Mouse (Mus musculus) MEL (cell line): ENCODE measurements around the gene Spdye4b. TPM values are rescaled to one million over a fixed set of nuclear protein-coding genes. Genes with fewer than 3 reads are reported as not detected.

ENCODE experiments used
- DNase-seq: peaks from one replicate; pipeline ENCODE4 v3.0.0; 2011; ENCODE audit warnings: low read depth, low spot score
- H3K27ac ChIP-seq: 2 replicates; pipeline ENCODE4 v1.5.1; 2012; ENCODE audit warnings: low read depth, mild to moderate bottlenecking, control low read depth, low read length, moderate library complexity; ENCODE audit not compliant: control insufficient read depth
- H3K27me3 ChIP-seq, 2 experiments: fragments of 150-350 bp in 1 of 2; sonication (generic) in 1 of 2; 2 replicates each; pipeline ENCODE4 v1.6.1; 2012; ENCODE audit warnings: low read length in 2 of 2, mild to moderate bottlenecking in 2 of 2, improper control_type of control experiment in 1 of 2, moderate library complexity in 1 of 2; ENCODE audit not compliant: insufficient read depth in 2 of 2, control insufficient read depth in 1 of 2
- H3K36me3 ChIP-seq, 2 experiments: 2 replicates each; pipeline ENCODE4 v1.6.1; 2012 to 2014; ENCODE audit warnings: low read length in 2 of 2, improper control_type of control experiment in 1 of 2, inconsistent platforms in 1 of 2, mild to moderate bottlenecking in 1 of 2; ENCODE audit not compliant: insufficient read depth in 2 of 2, control insufficient read depth in 1 of 2
- H3K4me1 ChIP-seq, 2 experiments: fragments of 150-350 bp in 1 of 2; sonication (generic) in 1 of 2; 2 replicates each; pipeline ENCODE4 v1.6.1; 2012; ENCODE audit warnings: low read length in 2 of 2, improper control_type of control experiment in 1 of 2, mild to moderate bottlenecking in 1 of 2; ENCODE audit not compliant: insufficient read depth in 2 of 2, control insufficient read depth in 1 of 2
- H3K4me3 ChIP-seq, 2 experiments: fragments of 150-350 bp in 1 of 2; sonication (generic) in 1 of 2; 2 replicates each; pipeline ENCODE4 v1.5.1; 2012; ENCODE audit warnings: low read depth in 2 of 2, low read length in 2 of 2, mild to moderate bottlenecking in 2 of 2, moderate library complexity in 2 of 2, control low read depth in 1 of 2, improper control_type of control experiment in 1 of 2; ENCODE audit not compliant: control insufficient read depth in 1 of 2, insufficient read depth in 1 of 2
- H3K79me2 ChIP-seq: 2 replicates; pipeline ENCODE4 v1.6.1; 2012; ENCODE audit warnings: mild to moderate bottlenecking, low read length, moderate library complexity; ENCODE audit not compliant: control insufficient read depth, poor library complexity, insufficient read depth
- H3K9ac ChIP-seq: 2 replicates; pipeline ENCODE4 v1.6.1; 2012; ENCODE audit warnings: low read depth, mild to moderate bottlenecking, control low read depth, low read length, moderate library complexity; ENCODE audit not compliant: control insufficient read depth, poor library complexity, severe bottlenecking
- H3K9me3 ChIP-seq: fragments of 150-350 bp; sonication (generic); replicated peaks from 2 replicates; pipeline ENCODE4 v1.6.1; 2012; ENCODE audit warnings: mild to moderate bottlenecking, low read length, improper control_type of control experiment, moderate library complexity; ENCODE audit not compliant: insufficient read depth
- CHD1 ChIP-seq: IDR thresholded peaks from 2 replicates; pipeline ENCODE4 v1.6.1; 2012; ENCODE audit warnings: low read depth, mild to moderate bottlenecking, inconsistent platforms, low read length, improper control_type of control experiment
- CTCF ChIP-seq, 3 experiments: IDR thresholded peaks in 2 of 3; conservative IDR thresholded peaks in 1 of 3; 2 replicates each; pipeline ENCODE4 v1.5.1; 2011 to 2012; ENCODE audit warnings: low read length in 3 of 3, low read depth in 2 of 3, mild to moderate bottlenecking in 2 of 3, improper control_type of control experiment in 1 of 3, inconsistent platforms in 1 of 3, mixed read lengths in 1 of 3, moderate library complexity in 1 of 3; ENCODE audit not compliant: control insufficient read depth in 1 of 3, insufficient read depth in 1 of 3, poor library complexity in 1 of 3, severe bottlenecking in 1 of 3
- E2F4 ChIP-seq: IDR thresholded peaks from 2 replicates; pipeline ENCODE4 v1.6.1; 2011; ENCODE audit warnings: low read depth, low read length, improper control_type of control experiment, borderline replicate concordance
- ELF1 ChIP-seq: IDR thresholded peaks from 2 replicates; pipeline ENCODE4 v1.6.1; 2014; ENCODE audit warnings: low read depth, mild to moderate bottlenecking, inconsistent platforms, low read length, improper control_type of control experiment, moderate library complexity
- GABPA ChIP-seq: IDR thresholded peaks from 2 replicates; pipeline ENCODE4 v1.6.1; 2012; ENCODE audit warnings: low read depth, mild to moderate bottlenecking, inconsistent platforms, low read length, improper control_type of control experiment, moderate library complexity
- MAFK ChIP-seq: IDR thresholded peaks from 2 replicates; pipeline ENCODE4 v1.6.1; 2011; ENCODE audit warnings: low read depth, mild to moderate bottlenecking, low read length, improper control_type of control experiment, borderline replicate concordance
- MAZ ChIP-seq: IDR thresholded peaks from 2 replicates; pipeline ENCODE4 v1.6.1; 2012; ENCODE audit warnings: low read depth, mild to moderate bottlenecking, inconsistent platforms, low read length, improper control_type of control experiment
- MXI1 ChIP-seq: IDR thresholded peaks from 2 replicates; pipeline ENCODE4 v1.6.1; 2011; ENCODE audit warnings: mild to moderate bottlenecking, low read depth, low read length, improper control_type of control experiment
- MYB ChIP-seq: IDR thresholded peaks from 2 replicates; pipeline ENCODE4 v1.6.1; 2011; ENCODE audit warnings: mild to moderate bottlenecking, low read depth, low read length, improper control_type of control experiment
- POLR2AphosphoS2 ChIP-seq: IDR thresholded peaks from 2 replicates; pipeline ENCODE4 v1.6.1; 2011; ENCODE audit warnings: low read length, improper control_type of control experiment
- POLR2AphosphoS5 ChIP-seq: IDR thresholded peaks from 2 replicates; pipeline ENCODE4 v1.6.1; 2012; ENCODE audit warnings: low read depth, borderline replicate concordance, mild to moderate bottlenecking, inconsistent platforms, low read length, moderate library complexity, mixed read lengths
- RCOR1 ChIP-seq: IDR thresholded peaks from 2 replicates; pipeline ENCODE4 v1.6.1; 2012; ENCODE audit warnings: low read depth, mild to moderate bottlenecking, inconsistent platforms, low read length, improper control_type of control experiment
- SIN3A ChIP-seq: IDR thresholded peaks from 2 replicates; pipeline ENCODE4 v1.6.1; 2012; ENCODE audit warnings: low read length, improper control_type of control experiment, inconsistent platforms
- TCF12 ChIP-seq: IDR thresholded peaks from 2 replicates; pipeline ENCODE4 v1.6.1; 2014; ENCODE audit warnings: low read depth, mild to moderate bottlenecking, inconsistent platforms, low read length, improper control_type of control experiment, moderate library complexity
- UBTF ChIP-seq: IDR thresholded peaks from 2 replicates; pipeline ENCODE4 v1.6.1; 2012; ENCODE audit warnings: low read depth, mild to moderate bottlenecking, inconsistent platforms, low read length, improper control_type of control experiment, moderate library complexity, borderline replicate concordance; ENCODE audit not compliant: insufficient read depth
- ZKSCAN1 ChIP-seq: IDR thresholded peaks from 2 replicates; pipeline ENCODE4 v1.6.1; 2012; ENCODE audit warnings: low read depth, mild to moderate bottlenecking, inconsistent platforms, low read length, improper control_type of control experiment, moderate library complexity
- polyA plus RNA-seq, 2 experiments: library from polyadenylated mRNA; stranded (reverse) in 1 of 2; unstranded in 1 of 2; fragments of >175 nt in 1 of 2; fragments of >200 nt in 1 of 2; gene quantifications; 2 replicates each; pipeline versions ENCODE4 v1.2.1 to v1.2.4; 2012; ENCODE audit warnings: low replicate concordance in 2 of 2, low read depth in 1 of 2; ENCODE audit not compliant: insufficient read length in 2 of 2, insufficient read depth in 1 of 2, missing spikeins in 1 of 2
- total RNA-seq: library from RNA; depleted of rRNA; stranded (reverse); fragments of 300-350 nt; gene quantifications from 2 replicates; pipeline ENCODE4 v1.2.3, GENCODE M21; 2012

Spdye4b gene
- total and polyA plus RNA-seq, 3 experiments = not detected

DNA sequence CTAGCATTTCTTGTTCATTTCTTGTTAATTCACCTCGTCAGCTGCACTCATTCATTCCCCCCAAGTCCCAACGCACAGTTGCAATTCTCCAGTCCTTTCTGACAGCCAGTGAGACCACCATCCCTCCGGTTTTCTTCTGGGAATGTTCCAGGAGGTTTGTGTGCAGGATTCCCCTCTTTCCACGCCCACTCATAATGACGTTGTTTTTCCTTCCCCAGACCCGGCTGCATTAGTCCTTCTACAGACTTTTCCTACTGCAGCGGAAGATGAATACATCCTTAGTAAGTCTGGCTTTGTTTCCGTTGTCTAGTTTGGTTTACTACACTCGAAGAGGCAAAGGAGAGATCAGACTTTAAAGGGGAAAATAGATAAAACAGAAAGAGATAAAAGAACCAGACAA, 55.2 kb downstream of the Spdye4b start:
- peaks cover 8% of the 10 kb centered on the region for H3K79me2 ChIP-seq
- H3K9me3 ChIP-seq = no peaks in the 10 kb centered on the region
- H3K27ac ChIP-seq = no peak overlapping the region
- H3K27me3 ChIP-seq = no peaks in the 10 kb centered on the region
- peak overlapping the region; percentile 63 to 86 for H3K4me3 ChIP-seq
- no peak for DNase-seq
- peaks cover 0 to 17% of the 10 kb centered on the region in 2 experiments; a peak in 2 of 4 replicates for H3K4me1 ChIP-seq
- peak overlapping the region; percentile 86 for H3K9ac ChIP-seq
- TF ChIP-seq UBTF (no peak), RCOR1 (no peak), E2F4 (no peak)
- TF ChIP-seq, all 39 proteins: peak for 0
- peaks cover 4 to 10% of the 10 kb centered on the region in 2 experiments; a peak in 3 of 4 replicates for H3K36me3 ChIP-seq

DNA sequence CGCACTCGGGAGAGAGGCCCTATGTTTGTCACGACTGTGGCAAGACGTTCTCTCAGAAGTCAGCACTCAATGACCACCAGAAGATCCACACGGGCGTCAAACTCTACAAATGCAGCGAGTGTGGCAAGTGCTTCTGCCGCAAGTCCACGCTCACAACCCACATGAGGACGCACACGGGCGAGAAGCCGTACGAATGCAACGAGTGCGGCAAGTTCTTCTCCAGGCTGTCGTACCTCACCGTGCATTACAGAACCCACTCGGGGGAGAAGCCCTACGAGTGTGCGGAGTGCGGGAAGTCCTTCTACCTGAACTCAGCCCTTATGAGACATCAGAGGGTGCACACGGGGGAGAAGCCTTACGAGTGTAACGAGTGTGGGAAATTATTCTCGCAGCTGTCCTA, 64.1 kb downstream of the Spdye4b start:
- Histone ChIP-seq H3K27me3 (no peaks in the 10 kb centered on the region), H3K79me2 (no peaks in the 10 kb centered on the region), H3K4me1 (no peaks in the 10 kb centered on the region), H3K9me3 (no peaks in the 10 kb centered on the region), H3K36me3 (peaks cover 0 to 9% of the 10 kb centered on the region in 2 experiments; a peak in 2 of 4 replicates), H3K9ac (no peak overlapping the region), H3K4me3 (no peak overlapping the region), H3K27ac (no peak overlapping the region)
- DNase-seq = no peak
- no peak for TF ChIP-seq TCF12
- TF ChIP-seq RCOR1 = no peak
- no peak for TF ChIP-seq UBTF
- no peak for TF ChIP-seq MAFK
- TF ChIP-seq MAZ = no peak
- no peak for TF ChIP-seq POLR2AphosphoS5

DNA sequence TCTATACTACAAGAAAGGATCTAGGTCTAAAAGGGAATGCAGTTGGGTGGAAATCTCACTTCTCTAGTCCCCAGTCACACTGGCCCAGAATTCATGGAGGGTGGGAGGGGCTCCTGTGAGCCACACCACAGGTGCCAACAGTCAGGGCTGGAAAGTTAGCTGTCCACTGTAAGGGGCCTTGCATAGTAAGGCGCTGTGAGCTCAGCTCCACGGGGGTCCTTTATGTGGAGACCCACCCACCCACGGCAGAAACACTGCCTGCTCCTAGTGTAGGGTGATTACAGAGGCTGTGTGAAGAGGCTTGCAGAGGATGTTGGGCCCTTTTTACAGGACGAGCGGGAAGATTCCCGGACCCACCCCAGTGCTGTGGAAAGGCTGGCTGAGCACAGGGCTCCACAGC, 71.2 kb downstream of the Spdye4b start:
- Histone ChIP-seq H3K79me2 (no peaks in the 10 kb centered on the region), H3K4me3 (no peak overlapping the region), H3K9me3 (no peaks in the 10 kb centered on the region), H3K4me1 (no peaks in the 10 kb centered on the region), H3K36me3 (no peaks in the 10 kb centered on the region; a peak in 2 of 4 replicates), H3K27ac (no peak overlapping the region), H3K27me3 (no peaks in the 10 kb centered on the region), H3K9ac (no peak overlapping the region)
- no peak for DNase-seq
- TF ChIP-seq POLR2AphosphoS2 (no peak), ELF1 (no peak), GABPA (no peak), ZKSCAN1 (no peak), MXI1 (no peak), CHD1 (no peak), SIN3A (no peak), MYB (no peak), CTCF (IDR thresholded peaks at IDR 0.05 in 2 of 3, conservative IDR thresholded peaks at IDR 0.05 in 1 of 3; ENCODE audit: control insufficient read depth in 1 of 3, insufficient read depth in 1 of 3, low read depth in 2 of 3, low read length in 3 of 3, poor library complexity in 1 of 3, severe bottlenecking in 1 of 3) (no peak), UBTF (no peak)
- TF ChIP-seq, all 39 proteins: peak for 0
